Mouse (Mus musculus): ENCODE measurements at regions not wholly inside any gene's neighbourhood (a gene's known extent, or its start where the extent isn't known, plus 50 kb on each side); places are given as distances from the start of the nearest gene placed in this dataset.
"Not testable (repeated sequence)": the region's sequence is repeated elsewhere in the genome, so short reads cannot be mapped to it uniquely, and the experiment has no call there.

GRCm38 (mm10) chr6:31804468-31804867, 240.7 kb upstream of the Podxl start:
- peak in 1 of 2 experiments; percentile 27 for DNase-seq

DNA sequence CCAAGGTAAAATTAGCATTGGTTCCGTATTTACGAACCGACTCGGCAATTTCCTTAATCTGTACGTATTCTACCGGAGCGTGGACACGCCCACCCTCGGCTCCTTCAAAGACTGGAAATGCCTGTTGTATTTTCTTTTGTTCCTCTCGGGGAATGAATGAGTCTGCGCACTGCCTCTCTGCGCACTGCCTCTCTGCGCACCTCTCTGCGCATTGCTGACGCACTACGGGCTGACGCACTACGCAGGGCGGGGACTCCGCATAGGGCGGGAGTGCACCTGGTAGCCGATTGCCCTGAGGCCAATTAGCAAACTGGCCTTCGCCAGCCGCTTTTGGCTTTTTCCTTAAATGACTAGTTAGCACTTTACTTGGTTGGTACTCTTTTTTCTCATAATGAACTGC, 239.4 kb upstream of the Podxl start:
- not testable (repeated sequence) for DNase-seq

DNA sequence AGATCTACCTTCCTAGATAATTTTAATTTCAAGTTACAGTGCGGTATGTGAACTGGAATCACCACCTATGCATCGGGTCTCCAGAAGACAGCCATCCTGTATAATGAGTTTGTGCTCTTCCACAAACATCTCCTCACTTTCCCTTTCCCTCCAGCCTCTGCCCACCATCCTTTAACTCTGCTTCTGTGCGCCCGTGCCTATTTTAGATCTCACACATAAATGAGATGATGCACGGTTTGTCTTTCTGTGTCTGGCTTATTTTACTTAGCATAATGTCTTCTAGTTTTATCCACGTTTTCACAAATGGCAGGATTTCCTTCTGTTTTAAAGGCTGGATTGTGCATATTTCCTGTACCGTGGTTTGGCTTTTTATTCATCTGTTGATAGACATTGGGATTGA, 227.8 kb upstream of the Podxl start:
- no peak for DNase-seq

DNA sequence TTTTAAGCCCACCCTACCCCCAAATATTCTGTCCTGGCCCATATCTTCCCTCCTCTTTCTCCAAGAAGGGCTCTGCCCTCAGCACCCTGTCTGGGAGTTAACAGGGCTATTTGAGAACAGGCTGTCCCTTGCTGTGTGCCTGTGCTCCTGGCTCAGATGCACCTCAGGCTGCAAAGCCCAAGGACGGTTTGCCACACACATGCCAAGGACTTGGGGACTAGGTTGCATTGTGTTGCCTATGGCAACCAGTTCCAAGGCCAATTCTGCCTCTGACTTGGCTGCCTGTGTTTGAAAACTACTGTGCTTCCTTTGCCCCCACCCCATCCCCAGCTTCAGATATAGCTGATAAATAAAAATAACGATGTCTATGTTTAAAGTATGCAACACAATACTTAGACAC, 227.1 kb upstream of the Podxl start:
- DNase-seq = peak; percentile 57 to 66

DNA sequence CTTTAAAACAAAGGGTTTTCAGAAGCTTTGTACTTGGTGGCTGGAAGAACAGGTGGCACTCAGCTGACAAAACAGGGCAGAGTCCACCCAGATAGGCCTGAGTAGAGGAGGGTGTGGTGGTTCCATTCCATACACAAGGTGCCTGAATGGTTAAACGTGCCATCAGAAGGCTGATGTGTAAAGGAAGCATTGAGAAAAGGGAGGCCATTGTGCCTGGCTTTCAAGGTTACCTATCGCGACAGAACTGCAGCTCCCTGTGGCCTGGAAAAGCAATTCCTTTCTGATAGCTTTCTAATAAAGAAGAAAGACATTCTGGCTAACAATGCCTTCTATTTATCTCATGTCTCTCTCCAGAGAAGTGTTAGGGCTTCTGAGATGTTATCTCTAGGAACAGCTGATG, 213.1 kb upstream of the Podxl start:
- no peak for DNase-seq

DNA sequence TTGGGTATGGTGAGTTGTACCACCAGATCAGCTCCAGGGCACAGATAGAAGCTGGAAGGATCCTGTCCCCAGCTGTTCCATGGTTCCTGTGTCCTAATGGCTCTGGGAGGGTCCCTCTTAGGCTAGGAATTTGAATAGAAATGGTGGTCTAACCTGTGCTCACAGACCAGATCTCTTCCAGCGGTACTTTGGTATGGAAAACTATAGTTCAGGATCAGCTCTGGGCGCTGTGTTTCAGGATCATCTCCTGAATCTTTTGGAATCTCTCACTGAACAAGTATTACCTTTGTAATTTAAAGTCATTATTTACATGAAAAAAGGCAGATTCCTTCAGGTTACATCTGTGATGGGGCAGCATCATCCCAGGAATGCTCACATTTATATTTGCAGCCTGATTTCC, 208.1 kb upstream of the Podxl start:
- no peak for DNase-seq

GRCm38 (mm10) chr6:31745589-31745988, 181.8 kb upstream of the Podxl start:
- DNase-seq = peak; percentile 47

- peak in 1 of 2 experiments; percentile 27 for DNase-seq
Observed at GRCm38 (mm10) chr6:31731391-31731790, 167.6 kb upstream of the Podxl start.

- peak in 1 of 2 experiments; percentile 50 for DNase-seq
Observed at GRCm38 (mm10) chr6:31719614-31720013, 155.8 kb upstream of the Podxl start.

DNA sequence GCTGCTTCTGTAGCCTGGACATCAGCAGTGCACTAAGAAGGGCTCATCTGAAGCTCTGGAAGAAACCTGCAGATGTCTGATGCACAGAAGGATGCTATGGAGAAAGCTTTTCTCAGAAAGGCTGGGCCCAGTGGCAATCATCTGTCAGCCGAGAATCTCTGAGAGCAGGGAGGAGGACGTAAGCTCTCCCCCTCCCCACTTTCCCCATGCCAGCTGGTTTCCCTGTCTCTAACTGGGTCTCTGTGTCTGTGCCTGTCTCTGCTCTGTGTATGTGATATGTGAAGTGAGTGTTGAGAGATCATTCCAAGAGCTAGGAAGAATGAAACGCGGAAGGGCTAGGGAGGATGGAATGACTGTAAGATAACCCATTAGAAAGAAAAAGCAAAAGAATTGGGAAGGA, 155.1 kb upstream of the Podxl start:
- no peak for DNase-seq

DNA sequence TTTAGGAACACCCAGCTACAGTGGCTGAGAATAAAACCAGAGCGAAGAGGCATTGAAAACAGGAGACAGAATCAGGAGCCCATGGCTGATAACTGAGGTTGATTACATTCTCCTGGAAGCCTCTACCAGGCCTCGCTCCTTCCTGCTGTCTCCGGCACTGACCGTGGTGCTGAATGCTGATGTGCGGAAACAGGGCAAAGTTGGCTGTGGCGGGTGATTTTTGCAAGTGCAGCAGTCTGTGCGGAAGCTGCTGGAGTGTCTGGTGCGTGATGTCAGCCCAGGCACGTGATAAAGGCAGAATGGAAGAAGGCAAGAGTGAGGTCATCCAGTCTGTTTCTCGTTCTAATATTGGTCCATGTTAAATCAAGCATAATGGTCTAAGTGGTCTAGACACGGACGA, 153.8 kb upstream of the Podxl start:
- peak in 1 of 2 experiments; percentile 31 for DNase-seq

GRCm38 (mm10) chr6:31707256-31707655, 143.5 kb upstream of the Podxl start:
- no peak for DNase-seq

GRCm38 (mm10) chr6:31704191-31704590, 140.4 kb upstream of the Podxl start:
- DNase-seq = no peak

GRCm38 (mm10) chr6:31702931-31703330, 139.2 kb upstream of the Podxl start:
- peak in 1 of 2 experiments; percentile 19 for DNase-seq

GRCm38 (mm10) chr6:31695885-31696284, 132.1 kb upstream of the Podxl start:
- DNase-seq = no peak

- no peak for DNase-seq
Observed at GRCm38 (mm10) chr6:31693047-31693446, 129.3 kb upstream of the Podxl start.

GRCm38 (mm10) chr6:31692024-31692423, 128.2 kb upstream of the Podxl start:
- no peak for DNase-seq

DNA sequence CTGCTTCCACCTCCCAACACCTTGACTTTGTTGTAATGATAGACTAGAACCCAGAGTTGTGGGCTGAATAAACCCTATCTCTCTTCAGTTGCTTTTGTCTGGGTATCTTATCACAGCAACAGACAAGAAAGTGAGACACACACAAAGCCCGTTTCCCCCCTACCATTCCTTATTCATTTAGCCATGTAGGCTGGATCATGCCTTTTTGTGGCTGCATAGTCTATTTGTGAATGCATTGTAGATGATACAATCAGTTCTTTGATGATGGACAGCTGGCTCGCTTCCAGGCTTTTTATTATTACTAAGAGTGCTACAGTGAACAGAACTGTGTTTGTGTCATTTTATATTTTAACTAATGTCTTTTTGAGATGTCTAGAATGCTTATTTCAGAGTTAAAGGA, 116.3 kb upstream of the Podxl start:
- DNase-seq = no peak

- DNase-seq = peak; percentile 19 to 26
Observed at GRCm38 (mm10) chr6:31665671-31666486, 102.1 kb upstream of the Podxl start.

- DNase-seq = peak; percentile 93 to 94
Observed at GRCm38 (mm10) chr6:31664495-31664894, 100.7 kb upstream of the Podxl start.

DNA sequence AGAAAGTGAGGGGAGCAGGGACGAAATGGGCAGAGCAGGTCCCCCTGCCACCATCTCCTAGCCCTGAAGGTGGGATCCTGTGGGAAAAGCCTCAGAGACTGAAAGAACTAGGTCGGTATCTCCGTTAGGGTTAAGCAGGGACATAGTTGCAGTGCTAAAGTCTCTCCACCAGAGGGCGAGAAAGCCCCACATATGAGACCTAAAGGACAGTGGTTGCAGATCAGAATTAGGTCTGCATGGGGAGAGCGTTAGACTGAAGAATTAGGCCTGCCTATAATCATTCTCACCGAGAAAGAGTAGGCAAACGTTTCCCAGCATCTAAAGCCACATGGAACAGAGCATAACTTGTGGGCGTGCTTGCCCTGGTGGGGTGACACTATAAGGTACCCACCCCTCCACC, 97.0 kb upstream of the Podxl start:
- DNase-seq = peak; percentile 85 to 89

GRCm38 (mm10) chr6:31659901-31660300, 96.1 kb upstream of the Podxl start:
- DNase-seq = no peak

DNA sequence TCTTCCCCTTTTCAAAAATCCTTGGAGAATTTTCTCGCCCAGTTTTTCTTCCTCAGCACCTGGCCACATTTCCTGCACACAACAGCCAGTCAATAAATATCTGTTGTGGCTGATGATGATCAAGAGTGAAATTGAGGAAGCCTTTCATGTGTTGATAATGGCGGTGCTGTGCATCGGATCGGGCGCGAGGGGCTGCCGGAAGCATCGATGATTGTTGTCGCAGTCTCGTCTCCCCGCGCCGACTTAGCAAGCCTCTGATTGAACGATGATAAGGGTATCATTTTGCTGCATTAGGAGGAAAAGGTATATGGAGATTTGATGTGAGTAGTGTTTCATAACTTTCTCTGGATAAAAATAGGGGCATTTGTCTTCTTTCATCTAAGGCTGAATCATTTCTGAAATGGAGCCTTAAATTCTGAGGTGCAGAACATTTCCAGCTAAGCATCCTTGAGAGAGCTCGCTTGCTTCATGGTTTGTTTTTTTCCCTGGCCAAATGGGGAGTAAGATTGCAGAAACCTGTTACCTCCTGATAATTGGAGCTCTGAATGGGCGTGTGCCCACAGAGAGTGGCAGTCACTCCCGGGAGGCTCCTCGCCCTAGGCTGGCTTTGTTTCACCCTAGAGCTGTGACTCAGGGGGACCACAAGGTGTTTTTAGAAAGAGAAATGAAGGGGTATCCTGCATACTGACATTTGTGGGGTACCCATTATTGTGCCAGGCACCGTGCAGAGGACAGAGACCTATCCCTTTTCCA, 94.8 kb upstream of the Podxl start:
- DNase-seq = no peak
